In genomic region chr13:93070406-93070805, GRCm38 (mm10) we compare ENCODE assay signal across 22 mouse cellular contexts.
A peak's percentile ranks its signal among the peaks of the same experiment; 100 is the strongest.
DNase-seq lines count a peak whose midpoint lies in the region; ATAC-seq lines count a peak whose summit lies in the region.
"Had no signal": no experiment of that assay in that cellular context is flagged by ENCODE, and none has a peak within 500 bp of the region (broad histone marks: within the 10 kb centered on the region; RNA-seq: fewer than 3 reads in every experiment).

No protein-coding gene starts in this region.

- H3K9ac ChIP-seq in hindbrain, embryonic 12.5 days: no peak overlapping the region
- H3K9ac ChIP-seq in hindbrain, embryonic 13.5 days: no peak overlapping the region
- H3K9ac ChIP-seq: hindbrain, embryonic 15.5 days; limb, embryonic 15.5 days; liver, postnatal 0 days; midbrain, embryonic 13.5 days; neural tube, embryonic 13.5 days had no signal

- ATAC-seq in hindbrain, embryonic 12.5 days (ENCODE audit: low FRiP score): 0 out of 2 replicates have a peak, but pooled peaks have one; percentile 33
- no peak for ATAC-seq in hindbrain, embryonic 13.5 days (ENCODE audit: low FRiP score)
- ATAC-seq: forebrain, embryonic 16.5 days; liver, postnatal 0 days; midbrain, embryonic 13.5 days had no signal

- no peak overlapping the region for H3K4me2 ChIP-seq in hindbrain, embryonic 12.5 days (replicated peaks)
- no peak overlapping the region for H3K4me2 ChIP-seq in hindbrain, embryonic 13.5 days
- H3K4me2 ChIP-seq: hindbrain, embryonic 15.5 days; limb, embryonic 15.5 days; midbrain, embryonic 13.5 days; neural tube, embryonic 13.5 days had no signal

- H3K4me3 ChIP-seq in hindbrain, embryonic 12.5 days: no peak overlapping the region
- H3K4me3 ChIP-seq in hindbrain, embryonic 10.5 days: no peak overlapping the region
- no peak overlapping the region for H3K4me3 ChIP-seq in hindbrain, embryonic 13.5 days
- H3K4me3 ChIP-seq: erythroblast, embryonic 14.5 days; hindbrain, embryonic 15.5 days; limb, embryonic 15.5 days; midbrain, embryonic 13.5 days; neural tube, embryonic 13.5 days had no signal

- H3K9me3 ChIP-seq in hindbrain, embryonic 12.5 days (replicated peaks): no peaks in the 10 kb centered on the region
- no peaks in the 10 kb centered on the region for H3K9me3 ChIP-seq in hindbrain, embryonic 10.5 days
- no peaks in the 10 kb centered on the region for H3K9me3 ChIP-seq in hindbrain, embryonic 13.5 days
- H3K9me3 ChIP-seq: G1E; hindbrain, embryonic 15.5 days; limb, embryonic 15.5 days; midbrain, embryonic 13.5 days; neural tube, embryonic 13.5 days had no signal

- H3K27me3 ChIP-seq in hindbrain, embryonic 12.5 days: no peaks in the 10 kb centered on the region
- no peaks in the 10 kb centered on the region for H3K27me3 ChIP-seq in hindbrain, embryonic 10.5 days (ENCODE audit: insufficient read depth, poor library complexity, severe bottlenecking)
- H3K27me3 ChIP-seq in hindbrain, embryonic 13.5 days: no peaks in the 10 kb centered on the region
- H3K27me3 ChIP-seq: hindbrain, embryonic 15.5 days; limb, embryonic 15.5 days; midbrain, embryonic 13.5 days; neural tube, embryonic 13.5 days had no signal

- WGBS in hindbrain, embryonic 12.5 days: 40% methylated on average over 8 of the region's 8 CpGs
- 61% methylated on average over 8 of the region's 8 CpGs for WGBS in hindbrain, embryonic 10.5 days
- WGBS in hindbrain, embryonic 13.5 days: 27% methylated on average over 8 of the region's 8 CpGs

- H3K27ac ChIP-seq in hindbrain, embryonic 12.5 days: no peak overlapping the region
- H3K27ac ChIP-seq in hindbrain, embryonic 10.5 days: no peak overlapping the region
- peak overlapping the region; percentile 26; the same call in 1 of the 2 replicates for H3K27ac ChIP-seq in hindbrain, embryonic 13.5 days
- H3K27ac ChIP-seq: hindbrain, embryonic 15.5 days; limb, embryonic 15.5 days; midbrain, embryonic 13.5 days; neural tube, embryonic 13.5 days had no signal

- peaks cover 21% of the 10 kb centered on the region for H3K4me1 ChIP-seq in hindbrain, embryonic 12.5 days
- H3K4me1 ChIP-seq in hindbrain, embryonic 10.5 days (replicated peaks): peaks cover 13% of the 10 kb centered on the region
- H3K4me1 ChIP-seq in hindbrain, embryonic 13.5 days (replicated peaks): peaks cover 23% of the 10 kb centered on the region

- H3K36me3 ChIP-seq in hindbrain, embryonic 12.5 days: no peaks in the 10 kb centered on the region
- H3K36me3 ChIP-seq in hindbrain, embryonic 10.5 days: no peaks in the 10 kb centered on the region
- no peaks in the 10 kb centered on the region for H3K36me3 ChIP-seq in hindbrain, embryonic 13.5 days
- H3K36me3 ChIP-seq: G1E; hindbrain, embryonic 15.5 days; limb, embryonic 15.5 days; midbrain, embryonic 13.5 days; neural tube, embryonic 13.5 days had no signal

- DNase-seq in hindbrain, embryonic 10.5 days (ENCODE audit: low spot score): no peak
- DNase-seq in ES-CJ7 (ENCODE audit: low read depth, low spot score) (peak; percentile 7), ZHBTc4 (ENCODE audit: low read depth, low spot score) (peak; percentile 26), adipocyte (ENCODE audit: low spot score) (no peak)
- DNase-seq in right cerebral cortex, postnatal 36 days (ENCODE audit: low spot score in 2 of 2): no peak
- DNase-seq: adrenal gland, adult 2 months; cerebellum, adult 2 months; kidney, adult 11 months; kidney, postnatal 14 days; liver, postnatal 0 days; lung, postnatal 4 days; right cerebral cortex, postnatal 4 days; thymus, postnatal 25 days had no signal

Comparison
In these comparisons a context has a peak if more than half of its experiments do, and no peak if none do; other contexts are left out.
1. DNase-seq: peak in ES-CJ7 (single experiment) and ZHBTc4 (single experiment); none in hindbrain, embryonic 10.5 days (single experiment), right cerebral cortex, postnatal 36 days (0 of 2) and adipocyte (single experiment).